Mouse (Mus musculus) thymus, postnatal 4 days (tissue): Measurements from ENCODE around the gene Trpm7.
"Not testable (repeated sequence)": the region's sequence is repeated elsewhere in the genome, so short reads cannot be mapped to it uniquely, and the experiment has no call there.

ENCODE experiments used
- DNase-seq: peaks from one replicate; pipeline ENCODE4 v3.0.0; 2021

Gene Trpm7

DNA sequence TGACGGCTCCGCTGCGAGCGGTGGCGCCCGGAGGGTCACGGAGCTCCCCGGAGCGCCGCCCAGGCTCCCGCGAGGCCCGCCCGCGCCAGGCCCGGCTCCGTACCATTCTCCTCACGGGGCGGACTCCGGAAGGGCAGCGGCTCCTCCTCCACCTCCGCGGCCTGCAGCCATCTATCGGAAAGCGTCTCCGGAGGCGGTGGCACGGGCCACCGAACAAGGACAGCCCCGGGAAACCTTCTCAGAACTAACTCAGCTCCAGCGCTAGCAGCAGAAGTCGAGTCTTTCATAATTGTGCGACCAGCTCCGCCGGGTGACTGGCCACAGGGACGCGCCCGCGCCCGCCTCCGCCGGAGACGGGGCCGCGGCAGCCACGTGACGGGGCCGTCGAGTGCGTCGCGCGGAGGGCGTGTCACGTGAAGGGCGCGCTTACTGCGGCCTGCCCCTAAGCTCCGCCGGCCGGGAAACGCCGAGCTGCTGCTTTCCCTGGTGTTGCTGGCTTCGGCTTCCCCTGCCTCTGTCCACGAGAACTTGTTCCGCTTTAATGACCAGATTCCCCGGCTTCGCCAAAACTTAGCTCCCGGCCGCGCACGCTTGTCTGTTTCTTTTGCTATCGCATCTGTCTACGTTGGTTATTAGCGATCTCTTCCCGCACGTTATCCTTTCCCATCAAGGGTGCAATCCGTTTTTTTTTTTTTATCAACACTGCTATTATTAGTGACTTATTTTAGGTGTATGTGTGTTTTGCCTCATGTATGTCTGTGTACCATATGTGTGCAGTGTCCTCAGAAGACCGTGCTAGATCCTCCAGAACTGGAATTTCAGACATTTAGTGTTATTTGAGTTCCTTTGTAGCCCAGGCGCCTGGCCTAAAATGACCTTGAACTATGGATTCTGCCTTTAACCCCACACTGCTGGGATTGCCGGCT, at the start of gene Trpm7:
Gene Trpm7, minus strand, starts transcription at position 360 of the 926 bp plus-strand sequence.
- DNase-seq: peak; percentile 91

DNA sequence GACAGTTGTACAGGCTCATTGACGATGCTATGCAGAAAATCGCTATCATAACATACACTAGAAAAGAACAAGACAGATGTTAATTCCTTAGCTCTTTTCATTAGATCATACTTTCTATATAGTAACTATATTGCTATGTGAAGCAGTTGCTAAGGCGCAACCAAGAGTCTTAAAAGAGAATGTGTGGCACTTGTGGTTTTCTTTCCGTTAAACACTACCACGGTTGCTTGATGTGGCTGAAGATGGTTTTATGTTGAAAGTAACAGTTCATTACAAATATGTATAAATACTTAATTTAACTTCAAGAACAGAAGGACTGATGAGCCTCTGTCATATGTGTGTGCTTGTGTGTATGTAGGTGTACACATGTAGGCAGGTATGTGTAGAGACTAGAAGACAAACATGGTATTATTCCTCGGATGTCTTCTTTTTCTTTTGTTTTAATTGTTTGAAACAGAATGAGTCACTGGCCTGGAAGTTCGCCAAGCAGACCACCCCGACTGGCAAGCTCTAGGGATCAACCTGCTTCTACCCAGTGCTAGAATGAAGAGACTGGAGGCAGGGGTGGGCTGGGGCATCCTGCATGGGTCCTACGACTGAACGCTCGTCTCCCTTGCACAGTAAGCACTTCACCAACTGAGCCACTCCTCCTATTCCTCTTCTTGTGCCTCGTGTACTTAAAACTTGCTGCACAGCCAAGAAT, 44.5 kb upstream of the Trpm7 start:
- peak; percentile 33 for DNase-seq

DNA sequence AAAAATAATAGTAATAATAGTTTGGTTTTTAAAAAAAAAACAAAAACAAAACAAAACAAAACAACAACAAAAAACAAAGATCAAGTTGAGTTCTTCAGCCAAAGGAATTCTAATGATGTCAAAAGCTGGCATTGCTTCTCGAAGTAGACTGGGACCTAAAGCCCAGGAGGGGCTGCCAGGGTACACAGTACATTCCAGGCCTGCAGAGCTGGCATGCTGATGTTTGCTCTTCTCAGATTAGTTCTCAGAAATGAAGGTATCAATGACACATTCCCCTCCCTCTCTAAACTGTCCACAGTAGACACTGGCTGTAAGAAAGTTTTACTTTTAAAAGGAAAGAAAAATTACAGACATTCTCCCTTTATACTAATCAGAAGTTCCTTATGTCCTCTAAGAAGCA, 40.2 kb upstream of the Trpm7 start:
- DNase-seq: no peak

DNA sequence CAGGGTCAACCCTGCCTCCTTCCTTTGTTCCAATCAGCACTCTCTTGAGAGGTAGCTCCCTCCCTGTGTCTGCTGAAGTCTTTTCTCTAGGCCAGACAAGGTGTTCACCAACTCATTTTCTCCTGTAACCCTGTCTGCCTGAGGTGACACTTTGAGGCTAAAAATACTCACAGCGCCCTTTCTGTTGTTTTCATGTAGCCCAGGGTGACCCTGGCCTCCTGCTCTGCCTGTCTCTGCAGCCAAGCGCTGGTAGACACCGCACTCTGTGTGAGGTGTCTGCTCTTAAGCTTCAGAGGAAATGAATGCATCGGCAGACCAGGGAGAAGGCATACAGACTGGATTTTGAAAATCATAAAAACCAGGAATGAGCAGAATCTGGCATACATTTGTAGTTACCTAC, 38.1 kb upstream of the Trpm7 start:
- no peak for DNase-seq

DNA sequence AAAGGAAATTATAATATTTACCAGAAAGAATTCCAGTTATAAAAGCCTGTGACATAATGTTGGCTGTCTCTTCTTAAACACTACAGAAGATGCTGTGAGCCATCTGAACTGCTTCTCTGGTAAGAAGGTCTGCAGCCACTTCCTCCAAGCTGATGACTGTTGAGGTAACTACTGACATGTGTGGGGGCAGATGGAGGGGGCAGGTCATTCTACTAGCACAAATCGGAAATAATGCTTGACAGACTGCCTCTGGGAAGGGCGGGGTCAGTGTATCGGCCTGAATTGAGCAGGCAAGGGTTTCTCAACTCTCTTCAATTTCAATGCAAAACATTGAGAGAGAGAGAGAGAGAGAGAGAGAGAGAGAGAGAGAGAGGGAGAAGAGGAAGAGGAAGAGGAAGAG, 28.1 kb upstream of the Trpm7 start:
- no peak for DNase-seq

DNA sequence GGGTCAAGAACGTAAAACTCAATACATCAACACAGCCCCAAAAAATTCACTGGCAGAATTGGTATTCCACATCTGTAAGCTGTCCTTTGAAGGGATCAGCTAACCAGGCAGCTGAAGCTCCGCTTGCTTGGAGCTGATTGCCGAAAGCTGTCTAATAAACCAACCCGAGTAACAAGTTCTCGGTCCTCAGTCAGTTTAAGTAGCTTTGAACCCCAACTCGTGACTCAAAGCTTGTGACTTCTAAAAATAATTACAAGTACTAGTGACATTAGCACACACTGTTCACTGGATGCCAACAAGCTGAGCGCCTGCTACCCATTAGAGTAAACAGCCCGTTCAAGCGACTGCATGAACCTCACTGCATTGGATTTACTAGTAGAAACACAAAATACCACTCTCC, 21.5 kb upstream of the Trpm7 start:
- no peak for DNase-seq

DNA sequence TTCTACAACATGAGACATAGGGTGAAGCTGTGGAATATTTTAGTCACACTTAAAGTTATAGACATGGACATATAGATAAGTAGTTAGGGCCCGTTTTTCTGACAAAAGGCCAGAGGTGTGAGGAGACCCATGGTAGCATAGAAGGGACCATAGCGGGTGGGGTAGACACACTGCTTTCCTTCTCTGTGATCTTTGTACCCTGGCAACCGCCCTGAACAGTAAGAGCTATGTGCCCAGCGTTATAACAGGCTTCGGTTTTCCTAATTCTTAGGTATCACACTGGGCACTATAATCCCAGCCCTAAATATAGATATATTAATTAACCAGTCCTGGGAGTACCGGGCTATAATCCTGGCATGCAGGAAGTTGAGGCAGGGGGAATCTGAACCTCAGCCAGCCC, 20.9 kb upstream of the Trpm7 start:
- no peak for DNase-seq

DNA sequence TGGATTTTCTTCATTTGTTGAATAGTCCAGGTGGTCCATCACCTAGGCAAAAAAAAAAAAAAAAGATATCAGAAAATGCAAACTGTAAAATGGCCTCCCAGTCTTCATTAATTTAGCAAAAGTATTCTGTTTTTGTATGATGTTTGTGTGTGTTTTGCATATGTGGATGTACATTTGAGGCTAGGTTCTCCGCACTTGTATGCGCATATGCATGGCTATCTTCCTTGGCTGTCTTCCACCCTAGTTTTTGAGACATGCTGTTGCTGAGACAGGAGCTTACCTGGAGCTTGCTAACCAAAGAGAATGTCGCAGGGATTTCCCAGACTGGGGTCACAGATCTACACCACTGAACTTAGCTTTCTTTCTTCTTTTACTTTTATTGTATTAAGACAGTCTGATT, 18.2 kb upstream of the Trpm7 start:
- DNase-seq: no peak

DNA sequence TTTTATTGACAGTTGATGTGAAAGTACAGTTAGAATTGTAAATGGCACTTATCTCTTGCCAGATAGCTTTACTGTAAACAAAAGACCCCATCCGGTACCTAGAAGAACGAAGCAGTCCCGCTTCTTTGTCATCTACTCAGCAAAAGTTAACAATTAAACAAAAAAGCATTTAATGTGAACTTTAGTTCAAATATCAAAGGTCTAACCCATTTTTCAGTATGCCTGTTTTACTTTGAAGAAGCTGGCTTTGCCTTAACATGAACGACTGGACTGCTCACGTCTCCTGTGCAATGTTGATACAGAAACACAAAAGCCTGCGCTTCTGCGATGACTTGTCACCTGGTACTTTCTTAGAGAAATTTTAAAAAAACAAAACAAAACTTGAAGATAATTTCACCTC, 16.3 kb upstream of the Trpm7 start:
- no peak for DNase-seq

DNA sequence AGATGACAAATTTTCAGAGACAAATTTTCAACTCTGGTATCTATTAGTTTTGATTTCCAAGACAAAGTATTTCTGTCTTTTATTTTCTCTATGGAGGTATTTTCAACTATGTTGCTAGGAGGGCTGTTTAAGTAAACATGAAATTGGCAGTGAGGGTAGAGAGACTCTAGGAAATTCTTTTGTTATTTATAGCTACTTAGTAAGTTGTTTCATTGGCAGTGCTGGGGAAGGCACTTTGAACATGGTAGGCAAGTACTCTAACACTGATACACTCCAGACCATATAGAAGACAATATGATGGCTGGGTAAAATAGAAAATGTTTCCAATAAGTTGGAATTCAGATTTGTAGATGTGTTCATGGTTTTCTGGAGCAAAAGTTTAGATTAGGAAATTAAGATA, 15.7 kb upstream of the Trpm7 start:
- DNase-seq: no peak

DNA sequence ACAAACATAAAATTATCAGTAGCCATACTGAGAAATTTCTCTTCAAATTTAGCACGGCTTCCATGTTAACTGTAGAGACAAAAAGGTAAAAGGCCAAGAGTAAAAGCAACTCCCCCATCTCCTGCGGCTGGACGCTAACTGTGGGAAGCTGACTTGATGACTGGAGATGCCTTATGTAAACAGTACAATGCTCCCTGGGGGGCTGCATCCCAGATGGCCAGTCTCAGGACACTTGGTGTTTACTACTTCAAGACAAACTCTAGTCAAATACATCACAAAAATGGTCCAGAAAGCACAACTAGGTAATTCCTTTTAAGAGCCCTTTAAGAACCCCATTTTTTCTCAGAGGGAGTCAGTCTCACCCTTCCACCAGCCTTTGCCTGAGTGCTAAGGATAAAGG, 11.1 kb upstream of the Trpm7 start:
- no peak for DNase-seq

DNA sequence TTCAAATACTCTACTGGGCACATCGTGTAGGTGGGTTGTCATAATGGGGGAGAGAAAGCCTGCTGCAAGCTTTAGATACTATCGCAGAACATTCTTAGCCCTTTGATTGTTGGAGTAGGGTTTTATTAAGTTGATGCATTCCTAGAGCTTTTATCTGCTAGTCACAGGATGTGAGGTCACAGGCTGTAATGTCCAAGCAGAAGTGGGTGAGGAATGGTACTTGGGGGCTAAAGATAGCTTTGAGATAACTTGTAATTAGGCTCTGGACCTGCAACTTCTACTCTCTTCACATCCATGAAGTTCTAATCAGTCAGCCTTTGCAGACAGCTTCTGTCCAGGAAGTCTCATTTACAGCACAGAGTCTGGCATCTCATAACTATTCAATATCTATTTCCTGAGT, 9.8 kb upstream of the Trpm7 start:
- no peak for DNase-seq

DNA sequence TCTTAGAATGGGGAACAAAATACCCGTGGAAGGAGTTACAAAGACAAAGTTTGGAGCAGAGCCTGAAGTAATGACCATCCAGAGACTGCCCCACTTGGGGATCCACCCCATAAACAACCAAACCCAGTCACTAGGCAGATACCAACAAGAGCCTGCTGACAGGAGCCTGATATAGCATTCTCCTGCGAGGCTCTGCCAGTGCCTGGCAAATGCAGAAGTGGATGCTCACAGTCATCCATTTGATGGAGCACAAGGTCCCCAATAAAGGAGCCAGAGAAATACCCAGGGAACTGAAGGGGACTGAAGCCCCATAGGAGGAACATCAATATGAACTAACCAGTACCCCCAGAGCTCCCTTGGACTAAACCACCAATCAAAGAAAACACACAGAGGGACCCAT, 6.7 kb upstream of the Trpm7 start:
- not testable (repeated sequence) for DNase-seq

DNA sequence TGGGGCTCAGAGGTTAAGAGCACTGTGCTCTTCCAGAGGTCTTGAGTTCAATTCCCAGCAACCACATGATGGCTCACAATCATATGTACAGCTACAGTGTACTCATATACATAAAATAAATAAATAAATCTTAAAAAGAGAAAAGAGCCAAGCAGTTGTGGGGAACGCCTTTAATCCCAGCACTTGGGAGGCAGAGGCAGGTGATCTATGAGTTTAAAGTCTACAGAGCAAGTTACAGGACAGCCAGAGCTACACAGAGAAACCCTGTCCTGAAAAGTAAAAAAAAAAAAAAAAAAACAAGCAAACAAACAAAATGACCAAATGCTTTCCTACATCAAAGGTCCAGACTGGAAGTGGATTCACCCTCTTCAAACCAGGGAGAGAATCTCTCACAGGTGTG, 2.0 kb upstream of the Trpm7 start:
- no peak for DNase-seq

DNA sequence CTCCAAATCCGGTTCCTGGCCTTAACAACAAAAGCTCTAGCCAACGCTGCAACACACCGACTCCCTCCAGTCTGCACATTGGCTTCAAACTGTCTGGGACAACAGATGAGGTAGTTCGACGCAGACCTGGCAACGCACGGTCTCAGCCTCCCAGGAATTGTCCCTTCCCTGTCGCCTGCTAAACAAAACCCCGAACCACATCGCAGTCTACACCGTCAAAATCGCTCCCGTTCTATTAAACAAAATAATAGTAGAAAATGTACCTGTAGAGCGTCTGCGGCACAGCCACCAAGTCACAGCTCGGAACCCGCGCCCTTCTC, 554 bp downstream of the Trpm7 start:
- no peak for DNase-seq

DNA sequence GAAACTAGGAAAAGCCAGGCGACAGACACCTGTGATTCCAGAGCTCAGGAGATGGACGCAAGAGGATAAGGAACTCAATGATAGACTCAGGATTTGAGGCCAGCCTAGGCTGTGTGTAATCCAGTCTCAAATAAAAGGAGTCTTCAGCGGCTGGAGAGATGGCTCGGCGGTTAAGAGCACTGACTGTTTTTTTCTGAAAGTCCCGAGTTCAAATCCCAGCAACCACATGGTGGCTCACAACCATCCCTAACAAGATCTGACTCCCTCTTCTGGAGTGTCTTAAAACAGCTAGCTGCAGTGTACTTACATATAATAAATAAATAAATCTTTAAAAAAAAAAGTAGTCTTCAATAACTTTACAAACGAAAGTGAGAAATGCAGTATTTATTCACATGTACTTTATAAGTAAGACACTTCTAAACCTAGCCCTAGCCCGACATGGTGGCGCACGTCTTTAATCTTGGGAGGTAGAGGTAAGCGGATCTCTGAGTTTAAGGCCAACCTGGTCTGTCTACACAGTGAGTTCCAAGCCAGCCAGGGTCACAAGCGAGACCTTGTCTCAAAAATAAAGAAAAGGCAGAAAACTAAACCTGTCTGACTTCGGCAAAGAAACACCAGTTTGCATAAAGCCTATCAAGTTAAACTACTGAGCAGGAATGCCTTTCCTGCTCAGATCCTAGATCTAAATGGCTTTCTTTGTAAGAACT, 1.1 kb downstream of the Trpm7 start:
- peak; percentile 29 for DNase-seq

DNA sequence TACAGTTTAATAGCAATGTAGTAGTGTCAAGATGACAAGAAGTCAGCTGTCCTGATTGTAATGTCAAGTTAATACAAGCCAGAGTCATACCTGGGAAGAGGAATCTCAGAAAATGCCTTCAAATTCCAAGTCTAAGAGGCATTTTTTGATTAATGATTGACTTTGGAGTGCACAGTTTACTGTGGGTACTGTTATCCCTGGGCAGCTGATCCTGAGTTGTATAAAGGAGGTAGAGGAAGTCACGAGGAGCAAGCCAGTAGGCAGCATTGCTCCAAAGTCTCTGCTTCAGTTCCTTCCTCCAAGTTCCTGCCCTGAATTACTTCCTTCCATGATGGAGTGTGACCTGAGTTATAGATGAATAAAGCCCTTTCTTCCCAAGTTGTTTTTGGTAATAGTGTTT, 9.7 kb downstream of the Trpm7 start:
- no peak for DNase-seq

DNA sequence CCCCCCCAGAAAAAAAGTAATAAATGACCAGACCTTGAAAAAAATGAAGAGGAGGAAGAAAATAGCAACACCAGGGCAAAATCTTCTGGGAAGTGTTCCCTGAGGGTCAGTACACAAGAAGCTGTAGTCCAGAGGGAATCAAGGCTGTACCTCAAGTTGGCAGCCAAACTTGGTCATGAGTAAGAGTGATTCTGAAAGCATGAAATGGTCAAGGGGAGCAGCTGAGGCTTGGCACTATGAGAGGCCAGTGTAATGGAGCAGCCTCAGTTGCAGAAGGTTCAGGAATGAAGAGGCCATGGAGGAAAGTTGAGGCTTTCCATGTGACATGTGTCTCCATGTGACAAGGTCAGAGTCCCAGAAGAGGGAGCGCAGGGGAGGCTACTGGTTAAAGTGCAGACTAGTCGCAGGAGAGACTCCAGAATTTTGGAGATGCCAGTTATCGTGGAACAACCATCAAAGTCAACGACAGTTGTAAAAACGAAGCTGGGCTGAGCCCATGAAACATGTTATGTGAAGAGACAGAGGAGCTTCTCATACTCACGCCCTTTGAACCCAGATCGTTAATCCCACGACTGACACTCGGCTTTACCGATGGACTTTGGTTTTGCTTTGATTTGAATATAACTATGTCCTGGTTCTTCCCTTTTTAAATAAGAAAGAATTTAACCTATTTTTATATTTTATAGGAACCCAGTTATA, 10.4 kb downstream of the Trpm7 start:
- no peak for DNase-seq

DNA sequence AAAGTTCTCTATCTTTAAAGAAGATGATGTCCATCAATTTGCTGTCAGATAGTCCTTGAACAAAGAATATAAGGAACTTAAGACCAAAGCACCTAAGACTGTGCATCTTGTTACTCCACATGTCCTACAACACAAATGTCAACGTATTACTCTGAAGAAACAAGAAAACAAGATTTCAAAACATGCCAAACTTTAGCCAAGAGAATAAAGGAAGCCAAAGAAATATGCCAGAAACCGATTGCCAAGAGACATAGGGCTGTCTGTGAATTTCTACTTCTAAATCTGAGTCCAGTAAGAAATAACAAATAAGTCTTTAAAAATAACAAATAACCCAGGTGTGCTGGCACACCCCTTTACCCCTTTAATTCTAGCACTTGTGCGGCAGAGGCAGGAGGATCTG, 11.0 kb downstream of the Trpm7 start:
- no peak for DNase-seq

DNA sequence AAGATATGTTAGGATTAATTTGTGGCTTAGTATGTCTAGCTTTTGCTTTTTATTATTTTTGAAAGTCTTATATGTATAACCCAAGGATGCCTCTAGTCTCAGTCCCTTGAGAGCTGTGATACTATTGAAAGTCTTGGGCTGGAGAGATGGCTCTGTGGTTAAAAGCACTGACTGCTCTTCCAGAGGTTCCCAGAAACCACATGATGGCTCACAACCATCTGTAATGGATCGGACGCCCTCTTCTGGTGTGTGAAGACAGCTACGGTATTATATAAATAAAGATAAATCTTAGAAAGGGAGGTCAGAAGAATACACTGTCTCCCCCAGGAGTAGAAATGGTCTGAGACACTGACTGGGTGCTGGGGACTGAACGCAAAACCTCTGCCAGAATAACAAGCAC, 31.3 kb downstream of the Trpm7 start:
- DNase-seq: no peak

DNA sequence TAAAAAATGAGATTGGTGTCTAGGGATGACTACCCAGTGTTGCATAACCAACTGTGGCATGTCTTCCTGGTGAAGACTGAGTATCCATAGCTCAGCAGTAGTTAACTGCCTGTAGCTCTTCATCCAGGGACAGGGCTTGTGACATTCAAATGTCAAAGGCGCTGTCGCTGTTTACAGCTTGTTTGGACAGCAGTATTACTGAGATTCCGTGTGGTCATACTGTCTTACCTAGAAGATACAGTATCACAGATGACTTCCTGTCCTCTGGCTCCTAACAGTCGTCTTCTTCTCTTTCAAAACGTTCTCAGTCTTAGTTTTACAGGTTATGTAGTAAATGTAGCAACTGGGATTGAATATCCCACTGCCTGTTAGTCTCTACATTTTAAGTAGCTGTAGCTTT, 37.2 kb downstream of the Trpm7 start:
- DNase-seq: no peak

DNA sequence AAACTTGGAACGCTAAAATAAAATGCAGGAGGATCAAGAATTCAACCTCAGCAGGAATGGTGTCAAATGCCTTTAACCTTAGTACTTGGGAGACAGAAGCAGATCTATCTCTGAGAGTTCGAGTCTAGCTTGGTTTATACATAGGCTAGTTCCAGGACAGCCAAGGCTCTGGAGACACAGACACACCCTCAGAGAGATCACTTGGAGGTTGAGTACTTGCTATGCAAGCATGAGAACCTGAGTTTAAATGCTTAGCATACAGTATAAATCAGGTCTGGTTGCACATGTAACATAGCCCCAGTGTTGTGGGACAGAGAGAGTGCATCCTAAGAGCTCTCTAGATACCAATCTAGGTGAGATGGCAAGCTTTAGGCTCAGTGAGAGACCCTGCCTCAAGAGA, 58.6 kb downstream of the Trpm7 start:
- DNase-seq: no peak

DNA sequence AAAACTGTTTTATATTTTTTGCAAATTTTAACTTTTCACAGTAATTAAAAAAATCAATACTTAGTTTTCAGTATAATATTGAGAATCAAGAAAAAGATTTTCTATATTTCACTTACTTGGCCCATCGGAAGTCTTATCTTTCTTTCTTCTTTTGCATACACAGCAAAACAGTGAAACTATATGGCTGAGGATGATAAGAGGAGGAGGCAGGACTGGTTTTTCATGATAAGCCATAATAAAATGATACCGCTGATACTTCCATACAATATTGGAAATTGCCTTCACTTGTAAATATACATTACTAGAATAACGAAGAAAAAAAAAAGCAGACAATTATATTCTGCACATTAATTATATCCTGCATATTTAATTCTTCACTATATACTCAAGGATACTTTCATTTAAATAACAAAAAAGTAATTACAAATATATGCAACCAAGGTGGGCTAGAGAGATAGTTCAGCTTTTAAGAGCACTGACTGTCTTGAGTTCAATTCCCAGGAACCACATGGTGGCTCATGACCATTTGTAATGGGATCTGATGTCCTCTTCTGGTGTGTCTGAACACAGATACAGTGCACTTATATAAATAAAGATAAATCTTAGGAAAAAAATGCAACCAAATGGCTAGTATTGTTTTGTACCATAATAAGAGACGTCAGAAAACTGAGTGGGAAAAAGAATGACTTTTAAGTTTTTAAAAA, 59.2 kb downstream of the Trpm7 start:
- no peak for DNase-seq
